Mouse (Mus musculus) left cerebral cortex, adult 11 months (tissue): ENCODE results near the gene Pgm2.

Experiments
- DNase-seq: peaks from one replicate; pipeline ENCODE4 v3.0.0; 2022; ENCODE audit warnings: low spot score

Gene Pgm2

GRCm38 (mm10) chr5:64075506-64075905, 17.2 kb upstream of the Pgm2 start:
- no peak for DNase-seq

- no peak for DNase-seq
Measured at GRCm38 (mm10) chr5:64077353-64077752, 15.4 kb upstream of the Pgm2 start.

- DNase-seq = no peak
Measured at GRCm38 (mm10) chr5:64078740-64079461, 13.8 kb upstream of the Pgm2 start.

- DNase-seq = no peak
Measured at GRCm38 (mm10) chr5:64079462-64079817, 13.3 kb upstream of the Pgm2 start.

GRCm38 (mm10) chr5:64083447-64084359, 9.0 kb upstream of the Pgm2 start:
- DNase-seq = no peak

- DNase-seq = no peak
Measured at GRCm38 (mm10) chr5:64085405-64085804, 7.3 kb upstream of the Pgm2 start.

- no peak for DNase-seq
Measured at GRCm38 (mm10) chr5:64088740-64089139, 4.0 kb upstream of the Pgm2 start.

- DNase-seq = no peak
Measured at GRCm38 (mm10) chr5:64093349-64093871, 660 bp downstream of the Pgm2 start.

GRCm38 (mm10) chr5:64095342-64095993, 2.7 kb downstream of the Pgm2 start:
- no peak for DNase-seq

GRCm38 (mm10) chr5:64101993-64102716, 9.4 kb downstream of the Pgm2 start:
- DNase-seq = no peak

GRCm38 (mm10) chr5:64102717-64103075, 9.9 kb downstream of the Pgm2 start:
- DNase-seq = no peak

GRCm38 (mm10) chr5:64107596-64108289, 15.0 kb downstream of the Pgm2 start:
- no peak for DNase-seq

- DNase-seq = no peak
Measured at GRCm38 (mm10) chr5:64109217-64109616, 16.5 kb downstream of the Pgm2 start.

- DNase-seq = no peak
Measured at GRCm38 (mm10) chr5:64112360-64112759, 19.6 kb downstream of the Pgm2 start.

- DNase-seq = no peak
Measured at GRCm38 (mm10) chr5:64114210-64114609, 21.5 kb downstream of the Pgm2 start.

GRCm38 (mm10) chr5:64117191-64117590, 24.4 kb downstream of the Pgm2 start:
- DNase-seq = no peak

- DNase-seq = no peak
Measured at GRCm38 (mm10) chr5:64125783-64126182, 33.0 kb downstream of the Pgm2 start.

- no peak for DNase-seq
Measured at GRCm38 (mm10) chr5:64131550-64131949, 38.8 kb downstream of the Pgm2 start.

- no peak for DNase-seq
Measured at GRCm38 (mm10) chr5:64133901-64134300, 41.2 kb downstream of the Pgm2 start.

- no peak for DNase-seq
Measured at GRCm38 (mm10) chr5:64136325-64136724, 43.6 kb downstream of the Pgm2 start.

GRCm38 (mm10) chr5:64140202-64140601, 47.5 kb downstream of the Pgm2 start:
- DNase-seq = no peak
